Mouse (Mus musculus) adrenal gland, adult (tissue): ENCODE results near the gene Chek1.

ENCODE experiments used
- DNase-seq, 2 experiments: peaks; one replicate each; pipeline ENCODE4 v3.0.0; 2022 to 2023; ENCODE audit warnings: low spot score in 1 of 2; ENCODE audit not compliant: inconsistent age in 2 of 2

The Chek1 gene

GRCm38 (mm10) chr9:36727034-36727755 lies at the start of gene Chek1:
TSS of gene Chek1 (minus strand) at chr9:36727065.
- DNase-seq, result peak; percentile 16 to 62

GRCm38 (mm10) chr9:36769048-36769413 lies 42.2 kb upstream of the Chek1 start:
- peak; percentile 8 to 45 for DNase-seq

GRCm38 (mm10) chr9:36768156-36769047 lies 41.5 kb upstream of the Chek1 start:
- DNase-seq, result peak in 1 of 2 experiments; percentile 82

- peak; percentile 99 for DNase-seq
Observed at GRCm38 (mm10) chr9:36767203-36768143, 40.6 kb upstream of the Chek1 start, which contains the start of gene Stt3a. TSS of gene Stt3a (minus strand) at chr9:36767679.

GRCm38 (mm10) chr9:36764378-36764777 lies 37.5 kb upstream of the Chek1 start:
- DNase-seq, result no peak

- DNase-seq, result peak; percentile 92 to 98
Observed at GRCm38 (mm10) chr9:36726131-36727033, 483 bp downstream of the Chek1 start.

- no peak for DNase-seq
Observed at GRCm38 (mm10) chr9:36716624-36717023, 10.2 kb downstream of the Chek1 start.

- no peak for DNase-seq
Observed at GRCm38 (mm10) chr9:36707304-36707703, 19.6 kb downstream of the Chek1 start.

GRCm38 (mm10) chr9:36705923-36706322 lies 20.9 kb downstream of the Chek1 start:
- DNase-seq, result no peak

GRCm38 (mm10) chr9:36694276-36694675 lies 32.6 kb downstream of the Chek1 start:
- no peak for DNase-seq

GRCm38 (mm10) chr9:36692920-36693319 lies 33.9 kb downstream of the Chek1 start, which contains the start of gene Acrv1:
TSS of gene Acrv1 (plus strand) at chr9:36693220.
- no peak for DNase-seq

GRCm38 (mm10) chr9:36687329-36687728 lies 39.5 kb downstream of the Chek1 start:
- peak in 1 of 2 experiments; percentile 51 for DNase-seq

- peak in 1 of 2 experiments; percentile 20 for DNase-seq
Observed at GRCm38 (mm10) chr9:36681424-36681823, 45.4 kb downstream of the Chek1 start.
